Mouse (Mus musculus) right cerebral cortex, adult 2 months (tissue): ENCODE data around the gene Nprl2.
A peak's percentile ranks its signal among the peaks of the same experiment; 100 is the strongest.

ENCODE experiments used
- DNase-seq, 2 experiments: peaks; one replicate each; pipeline ENCODE4 v3.0.0; 2021 to 2022; ENCODE audit warnings: low spot score in 2 of 2

The Nprl2 gene

DNA sequence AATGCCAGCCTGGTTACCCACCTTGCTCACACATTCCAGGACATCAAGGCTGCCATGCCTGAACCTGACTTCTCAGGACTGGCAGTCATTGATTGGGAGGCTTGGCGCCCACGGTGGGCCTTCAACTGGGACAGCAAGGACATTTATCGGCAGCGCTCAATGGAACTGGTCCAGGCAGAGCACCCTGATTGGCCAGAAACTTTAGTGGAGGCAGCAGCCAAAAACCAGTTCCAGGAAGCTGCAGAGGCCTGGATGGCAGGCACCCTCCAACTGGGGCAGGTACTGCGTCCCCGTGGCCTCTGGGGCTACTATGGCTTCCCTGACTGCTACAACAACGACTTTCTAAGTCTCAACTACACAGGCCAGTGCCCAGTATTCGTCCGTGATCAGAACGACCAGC, 35.8 kb downstream of the Nprl2 start:
- no peak for DNase-seq

GRCm38 (mm10) chr9:107578587-107578986, 36.6 kb downstream of the Nprl2 start, which contains the start of gene Naa80:
TSS of gene Naa80 (plus strand) at chr9:107578887.
- no peak for DNase-seq

- DNase-seq, result no peak
Measured at GRCm38 (mm10) chr9:107579023-107579900, 37.2 kb downstream of the Nprl2 start.

- peak; percentile 89 to 91 for DNase-seq
Measured at GRCm38 (mm10) chr9:107580501-107581317, 38.7 kb downstream of the Nprl2 start, which contains the start of gene Hyal3. TSS of gene Hyal3 (plus strand) at chr9:107580818.

GRCm38 (mm10) chr9:107581584-107581983, 39.6 kb downstream of the Nprl2 start:
- no peak for DNase-seq

GRCm38 (mm10) chr9:107582509-107583062, 40.6 kb downstream of the Nprl2 start:
- no peak for DNase-seq

DNA sequence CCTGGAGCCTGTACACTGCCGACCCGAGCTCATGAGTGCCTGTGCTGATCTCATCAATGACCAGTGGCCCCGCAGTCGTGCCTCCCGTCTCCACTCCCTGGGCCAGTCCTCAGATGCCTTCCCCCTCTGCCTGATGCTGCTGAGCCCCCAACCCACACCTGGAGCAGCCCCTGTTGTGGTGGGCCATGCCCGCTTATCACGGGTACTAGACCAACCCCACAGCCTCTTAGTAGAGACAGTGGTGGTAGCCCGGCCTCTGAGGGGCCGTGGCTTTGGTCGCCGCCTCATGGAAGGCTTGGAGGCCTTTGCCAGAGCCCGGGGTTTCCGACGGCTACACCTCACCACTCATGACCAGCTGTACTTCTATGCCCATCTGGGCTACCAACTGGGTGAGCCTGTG, 41.1 kb downstream of the Nprl2 start:
- no peak for DNase-seq

DNA sequence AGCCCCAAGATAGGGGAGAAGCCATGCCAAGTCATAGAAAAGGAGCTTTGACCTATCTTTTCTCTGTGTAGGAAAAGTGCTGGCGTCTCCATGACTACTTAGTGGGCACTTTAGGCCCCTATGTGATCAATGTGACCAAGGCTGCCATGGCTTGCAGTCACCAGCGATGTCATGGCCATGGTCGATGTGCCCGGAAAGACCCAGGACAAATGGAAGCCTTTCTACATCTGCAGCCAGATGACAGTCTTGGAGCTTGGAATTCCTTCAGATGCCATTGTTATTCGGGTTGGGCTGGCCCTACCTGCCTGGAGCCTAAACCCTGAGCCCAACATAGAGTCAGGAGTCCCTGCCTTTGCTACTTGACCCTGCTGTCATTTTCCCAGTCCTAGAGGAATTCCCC, 44.5 kb downstream of the Nprl2 start:
- DNase-seq, result no peak

DNA sequence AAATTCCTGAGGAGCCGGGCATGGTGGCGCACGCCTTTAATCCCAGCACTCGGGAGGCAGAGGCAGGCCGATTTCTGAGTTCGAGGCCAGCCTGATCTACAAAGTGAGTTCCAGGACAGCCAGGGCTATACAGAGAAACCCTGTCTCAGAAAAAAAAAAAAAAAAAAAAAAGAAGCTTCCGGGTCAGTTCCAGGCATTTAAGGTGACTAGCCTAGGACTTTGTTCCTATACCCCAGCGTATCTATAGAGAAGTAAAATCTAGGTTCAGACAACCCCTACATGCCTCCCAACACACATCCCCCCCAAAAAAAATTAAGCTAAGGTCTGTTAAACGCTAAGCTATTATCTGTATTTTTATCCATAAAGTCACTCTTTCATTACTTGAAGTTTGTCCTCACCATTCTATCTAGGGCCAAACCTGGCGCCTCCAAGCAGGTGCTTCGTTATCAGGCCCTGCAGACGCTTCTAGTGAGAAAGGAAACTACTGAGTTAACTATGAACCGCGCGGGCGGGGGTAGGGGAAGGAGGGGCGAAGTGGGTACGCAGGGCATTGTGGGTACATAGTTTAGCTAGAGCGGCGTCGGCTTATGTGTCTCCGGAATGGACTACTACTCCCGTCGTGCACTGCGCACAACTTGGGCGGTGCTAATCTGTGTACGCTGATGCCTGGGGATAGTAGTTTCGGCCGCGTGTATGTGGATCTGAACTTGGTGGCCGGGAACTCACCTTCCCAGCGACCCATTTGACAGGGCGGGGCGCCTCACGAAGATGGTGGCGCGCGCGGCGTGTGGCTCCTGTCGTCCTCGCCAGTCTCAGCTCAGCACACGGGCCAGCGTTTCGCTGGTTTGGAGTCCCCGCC, 45.2 kb downstream of the Nprl2 start, which contains the start of gene Ifrd2:
Gene Ifrd2 (plus strand): TSS at position 669 of the 859 bp plus-strand sequence.
- peak; percentile 99 for DNase-seq

DNA sequence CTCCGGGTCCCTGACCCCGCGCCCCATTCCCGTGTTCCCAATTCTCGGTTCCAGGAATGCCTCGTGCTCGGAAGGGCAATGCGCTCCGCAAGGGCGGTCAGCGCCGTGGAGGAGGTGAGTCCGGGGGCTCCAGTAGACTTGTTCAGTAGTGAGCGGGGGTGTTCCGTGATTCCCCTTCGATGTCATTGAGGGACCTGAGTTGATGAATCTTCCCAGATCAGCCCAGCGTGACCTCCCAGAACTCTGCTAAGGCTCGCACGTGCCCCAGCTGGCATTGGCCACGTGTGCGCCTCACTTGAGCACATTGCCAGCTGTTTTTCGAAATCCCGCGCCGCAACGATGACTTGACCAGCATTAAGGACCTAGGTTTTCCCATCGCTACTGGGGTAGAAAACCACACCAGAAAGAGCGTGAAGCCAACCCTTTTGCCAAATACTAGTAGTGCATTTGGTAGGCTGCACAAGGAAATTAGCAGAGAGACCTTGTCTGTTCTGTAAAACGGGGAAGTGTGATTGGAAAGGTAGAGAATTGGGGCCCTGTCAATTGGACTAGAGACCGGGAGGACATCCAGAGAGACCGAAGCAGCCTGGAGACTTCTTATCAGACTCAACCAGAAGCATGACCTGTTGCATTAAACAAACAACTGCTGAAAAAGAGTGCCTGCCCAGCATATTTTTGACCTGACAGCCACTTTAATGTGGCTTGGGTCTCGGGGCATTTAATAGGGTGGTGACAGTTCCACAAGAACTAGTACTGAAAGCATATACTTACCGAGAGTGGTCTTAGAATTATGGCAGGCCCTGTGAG, 46.0 kb downstream of the Nprl2 start:
- DNase-seq, result no peak

GRCm38 (mm10) chr9:107590058-107590772, 48.2 kb downstream of the Nprl2 start:
- no peak for DNase-seq

GRCm38 (mm10) chr9:107590773-107591060, 48.7 kb downstream of the Nprl2 start:
- no peak for DNase-seq

- DNase-seq, result no peak
Measured at GRCm38 (mm10) chr9:107593101-107593976, 51.3 kb downstream of the Nprl2 start.

- DNase-seq, result no peak
Measured at GRCm38 (mm10) chr9:107594281-107595062, 52.4 kb downstream of the Nprl2 start.
